Mouse (Mus musculus): ENCODE measurements around the gene Wdr49. TPM values are rescaled to one million over a fixed set of nuclear protein-coding genes. Genes with fewer than 3 reads are reported as not detected.

Wdr49 gene
- total RNA-seq (2021): not detected
- long read RNA-seq, experiment 1: 0 reads
- long read RNA-seq, experiment 2: 0 reads

DNA sequence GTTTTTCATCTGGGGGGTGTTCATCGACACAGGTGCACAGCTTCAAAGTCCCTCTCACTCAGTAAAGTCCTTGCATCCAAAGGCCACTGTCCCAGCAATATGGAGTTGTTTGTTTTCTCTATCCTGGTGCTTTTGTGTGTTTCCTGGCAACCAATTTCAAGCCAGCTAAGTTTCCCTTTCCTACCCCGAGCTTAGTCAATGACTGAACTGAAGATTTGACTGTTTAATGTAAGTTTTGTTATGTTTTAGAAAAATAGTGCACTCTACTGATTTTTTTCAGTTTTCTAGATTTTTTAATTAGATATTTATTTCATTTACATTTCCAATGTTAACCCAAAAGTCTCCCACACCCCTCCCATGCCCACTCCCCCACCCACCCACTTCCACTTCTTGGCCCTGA is at the start of gene Wdr49:
Gene Wdr49 (minus strand): TSS at position 101 of the 400 bp plus-strand sequence.
- DNase-seq (ENCODE audit: low spot score): no peak

DNA sequence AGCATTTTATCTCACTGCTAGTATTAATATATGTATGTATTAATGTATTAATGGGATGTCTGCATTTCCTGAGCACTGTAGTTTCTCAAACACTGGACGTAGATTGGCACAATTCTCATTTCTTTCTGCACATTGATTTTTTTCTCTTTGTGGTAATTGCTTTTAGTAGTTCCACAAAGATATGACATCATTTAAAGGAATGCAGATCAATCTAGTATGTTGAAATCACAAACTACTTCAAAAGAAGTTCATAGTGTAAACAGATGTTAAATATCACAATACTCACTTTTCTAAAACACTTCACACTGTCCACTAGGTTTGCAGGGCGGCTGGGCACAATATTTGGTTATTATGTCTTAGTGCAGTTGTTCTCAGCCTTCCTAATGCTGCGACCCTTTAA is 49.1 kb upstream of the Wdr49 start:
- DNase-seq (ENCODE audit: low spot score): no peak

DNA sequence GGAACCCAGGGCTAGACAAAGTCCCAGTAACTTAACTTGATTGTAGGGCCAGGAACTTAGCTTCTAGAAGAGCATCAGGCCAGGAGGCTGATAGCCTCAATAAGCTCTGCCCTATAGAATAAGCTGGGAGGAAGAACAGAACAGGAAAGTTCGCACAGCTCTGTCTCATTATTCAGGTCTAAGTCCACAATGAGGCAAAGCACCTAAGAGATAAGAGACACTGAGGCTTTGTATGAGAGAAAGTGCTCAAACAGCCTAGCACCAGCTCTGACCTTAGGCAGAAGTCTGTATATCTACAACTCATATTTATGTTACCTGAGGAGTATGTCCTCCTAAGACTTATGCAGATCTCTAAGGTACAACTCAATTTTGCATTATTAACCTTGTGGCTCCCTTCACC is 40.6 kb upstream of the Wdr49 start:
- DNase-seq (ENCODE audit: low spot score): no peak

DNA sequence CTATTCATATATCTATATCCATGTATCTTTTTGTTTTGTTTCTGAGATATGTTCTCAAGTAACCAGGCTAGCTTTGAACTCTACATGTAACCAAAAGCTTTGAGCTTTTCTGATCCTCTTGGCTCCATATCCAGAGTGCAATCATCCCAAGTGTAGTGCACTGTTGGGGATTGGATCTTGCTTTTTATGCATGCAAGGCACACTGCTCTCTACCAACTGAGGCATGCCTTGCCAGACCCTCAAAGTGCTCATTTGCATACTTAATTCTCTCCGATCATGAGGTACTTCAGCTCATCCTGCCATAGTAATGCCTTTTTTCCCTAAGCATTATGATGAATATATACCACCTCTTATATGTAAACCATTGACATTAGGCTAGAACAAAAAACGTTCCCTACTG is 39.4 kb upstream of the Wdr49 start:
- DNase-seq (ENCODE audit: low spot score): no peak

DNA sequence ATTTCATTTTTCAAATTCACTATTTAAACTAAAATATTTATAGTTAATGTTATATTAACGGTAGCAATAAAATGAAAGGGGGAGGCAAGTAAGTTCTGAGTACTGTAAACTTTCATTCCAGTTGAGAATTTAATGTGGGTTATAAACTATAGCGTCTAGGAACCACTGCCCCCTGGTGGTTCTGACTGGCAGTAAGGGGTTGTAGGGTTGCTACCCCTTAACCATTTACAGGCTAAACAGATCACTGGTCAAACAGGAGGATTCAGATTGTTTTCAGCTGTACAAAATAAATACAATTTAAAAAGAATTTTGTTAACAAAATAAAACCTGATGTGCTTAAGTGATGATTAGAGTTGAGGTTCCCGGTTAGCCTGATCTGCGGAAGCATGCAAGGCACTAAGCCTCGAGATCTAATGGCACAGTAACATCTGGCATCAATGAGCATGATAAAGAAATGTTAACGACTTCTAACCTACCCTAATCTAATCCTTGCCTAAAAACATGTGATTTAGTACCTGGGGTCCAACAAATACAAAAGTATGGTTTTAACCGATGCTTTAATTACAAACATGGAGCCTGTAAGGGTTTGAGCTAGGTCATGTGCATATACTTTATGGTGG is 35.8 kb upstream of the Wdr49 start:
- peak; percentile 34 for DNase-seq (ENCODE audit: low spot score)

- DNase-seq (ENCODE audit: low spot score): no peak
Measured at GRCm38 (mm10) chr3:75498961-75499960, 17.3 kb upstream of the Wdr49 start.

DNA sequence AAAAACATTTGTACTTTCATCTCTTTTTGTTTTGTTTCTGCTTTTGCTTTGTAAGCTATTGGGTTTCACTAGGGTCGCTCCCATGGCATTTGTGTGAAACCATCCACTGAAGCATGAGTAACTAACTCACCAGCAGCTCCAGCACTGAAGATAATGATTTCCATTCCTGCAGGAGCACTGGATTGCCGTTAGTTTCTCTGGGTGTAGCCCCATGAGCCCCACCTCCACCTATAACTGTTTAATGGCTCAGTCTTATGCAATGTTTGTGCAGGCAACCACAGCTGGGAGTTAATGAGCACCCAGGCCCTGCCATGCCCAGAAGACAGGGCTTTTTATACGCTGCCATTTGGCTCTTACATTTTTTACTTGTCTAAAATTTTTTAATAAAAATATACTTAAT is 11.0 kb upstream of the Wdr49 start:
- no peak for DNase-seq (ENCODE audit: low spot score)

- DNase-seq (ENCODE audit: low spot score): no peak
Measured at GRCm38 (mm10) chr3:75475106-75475505, 6.8 kb downstream of the Wdr49 start.

DNA sequence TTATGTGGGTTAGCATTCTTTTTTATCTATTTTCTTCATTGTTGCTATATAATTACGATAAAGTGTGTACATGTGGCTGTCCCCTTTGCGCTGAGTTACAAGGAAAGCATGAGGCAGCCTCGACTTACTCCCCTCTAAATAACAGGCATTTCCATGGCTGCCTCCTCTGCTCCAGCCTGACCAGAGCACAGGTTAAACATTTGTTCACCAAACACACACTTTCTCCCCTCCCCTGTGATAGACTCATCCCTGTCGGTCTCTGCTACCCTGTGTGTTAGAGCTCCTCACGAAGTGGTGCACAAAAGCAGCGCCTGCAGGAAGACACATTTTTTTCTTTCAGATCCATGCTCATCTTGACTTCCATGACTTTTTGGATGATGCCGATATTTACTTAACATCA is 7.3 kb downstream of the Wdr49 start:
- DNase-seq (ENCODE audit: low spot score): no peak

DNA sequence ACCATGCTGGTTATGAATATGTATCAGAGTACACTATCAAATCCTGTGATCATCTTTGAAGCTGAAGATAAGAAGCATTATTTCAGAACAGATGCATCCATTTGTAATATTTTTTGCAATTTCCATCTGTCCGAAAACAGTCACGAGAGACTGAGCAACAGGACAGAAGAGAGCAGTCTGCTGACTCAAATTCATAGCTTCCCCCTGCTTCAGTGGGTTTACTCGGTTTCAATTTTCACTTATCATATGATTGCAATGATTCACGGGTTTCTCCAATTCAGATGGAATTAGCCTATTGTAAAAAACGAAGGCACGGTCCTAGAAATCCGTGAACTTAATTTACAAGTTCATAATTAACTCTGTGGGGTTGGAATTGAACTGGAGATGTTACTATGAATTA is 13.8 kb downstream of the Wdr49 start:
- DNase-seq (ENCODE audit: low spot score): no peak

GRCm38 (mm10) chr3:75430564-75431181 is 51.3 kb downstream of the Wdr49 start:
- no peak for DNase-seq (ENCODE audit: low spot score)

- no peak for DNase-seq (ENCODE audit: low spot score)
Measured at GRCm38 (mm10) chr3:75395918-75396317, 86.0 kb downstream of the Wdr49 start.

GRCm38 (mm10) chr3:75395121-75395895 is 86.6 kb downstream of the Wdr49 start:
- DNase-seq (ENCODE audit: low spot score): no peak

GRCm38 (mm10) chr3:75394487-75394886 is 87.5 kb downstream of the Wdr49 start:
- DNase-seq (ENCODE audit: low spot score): no peak

DNA sequence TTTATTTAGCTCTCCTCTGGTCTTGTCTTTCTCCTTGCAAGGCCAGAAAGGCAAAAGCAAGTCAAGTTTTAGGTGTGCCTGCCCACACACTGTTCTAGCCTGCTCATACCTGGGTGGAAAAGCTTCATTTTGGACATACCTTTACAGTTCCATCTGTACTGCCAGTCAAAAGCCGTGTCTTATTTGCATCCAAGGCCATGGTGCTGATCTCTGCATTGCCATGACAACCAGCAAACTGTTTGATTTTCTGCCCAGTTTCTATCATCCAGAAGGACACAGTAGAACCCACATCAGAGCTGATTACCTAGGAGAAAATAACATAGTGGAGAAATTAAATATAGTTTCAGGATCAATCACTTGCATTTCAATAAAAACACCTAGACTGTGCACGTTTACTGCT is 100.2 kb downstream of the Wdr49 start:
- DNase-seq (ENCODE audit: low spot score): no peak

GRCm38 (mm10) chr3:75353972-75354371 is 128.0 kb downstream of the Wdr49 start:
- no peak for DNase-seq (ENCODE audit: low spot score)

GRCm38 (mm10) chr3:75337196-75337595 is 144.8 kb downstream of the Wdr49 start:
- DNase-seq (ENCODE audit: low spot score): no peak

DNA sequence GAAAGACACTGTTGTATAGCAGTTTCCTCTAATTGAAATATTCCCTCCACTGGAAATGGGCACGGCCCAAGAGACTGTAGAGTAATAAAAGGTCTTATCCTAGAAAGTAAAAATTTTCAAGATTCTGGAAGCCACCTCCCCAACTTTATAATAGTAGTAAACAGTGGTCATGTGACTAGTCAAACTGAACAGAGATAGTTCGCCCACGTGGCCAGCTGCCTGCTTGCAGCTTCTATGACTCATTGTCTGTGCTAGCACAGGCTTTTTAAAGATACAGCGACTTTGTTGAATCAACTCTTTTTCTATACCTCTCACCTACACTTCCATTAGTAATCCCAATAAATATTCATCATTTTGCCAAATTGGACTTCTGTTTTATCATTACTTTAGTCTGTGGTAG is 161.0 kb downstream of the Wdr49 start:
- no peak for DNase-seq (ENCODE audit: low spot score)

- DNase-seq (ENCODE audit: low spot score): no peak
Measured at GRCm38 (mm10) chr3:75308861-75309260, 173.1 kb downstream of the Wdr49 start.

DNA sequence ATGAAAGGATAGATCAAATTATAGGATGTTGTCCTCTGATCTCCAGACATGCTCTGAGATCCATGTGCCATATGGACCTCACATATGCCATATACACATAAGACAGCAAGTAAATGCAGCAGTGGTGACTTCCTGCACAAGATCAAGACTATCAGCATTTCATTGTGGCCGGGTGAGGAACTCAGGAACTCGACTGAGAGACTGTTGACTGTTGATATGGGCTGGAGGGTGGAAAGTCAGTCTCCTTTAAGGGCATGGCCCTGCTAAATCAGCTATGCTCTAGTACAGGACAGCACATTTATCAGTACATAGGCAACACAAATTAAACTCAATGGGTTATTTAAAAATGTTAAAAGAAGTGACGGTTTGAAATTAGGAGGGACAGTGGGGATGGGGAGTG is 173.7 kb downstream of the Wdr49 start:
- DNase-seq (ENCODE audit: low spot score): no peak

DNA sequence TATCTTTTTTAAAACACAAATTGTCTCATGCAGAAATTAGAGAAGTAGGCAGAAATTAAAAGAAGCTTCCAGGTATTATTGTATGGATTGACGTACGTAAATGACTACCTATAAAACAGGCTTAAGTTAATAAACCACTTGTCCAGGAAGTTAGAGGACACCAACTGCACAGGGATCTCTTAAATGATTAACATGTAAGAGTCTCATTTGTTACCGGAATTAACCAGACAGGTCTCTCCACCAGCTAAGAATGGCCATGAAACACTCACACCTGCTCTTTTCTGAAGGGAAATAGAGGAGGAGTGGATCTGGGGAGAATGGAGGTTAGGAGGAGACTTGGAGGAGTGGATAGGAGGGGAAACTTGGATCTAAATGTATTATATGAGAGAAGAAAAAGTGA is 176.4 kb downstream of the Wdr49 start:
- no peak for DNase-seq (ENCODE audit: low spot score)

- DNase-seq (ENCODE audit: low spot score): no peak
Measured at GRCm38 (mm10) chr3:75304621-75305020, 177.3 kb downstream of the Wdr49 start.

All from gastrocnemius, adult 18-20 months (tissue).